Mouse (Mus musculus): ENCODE results near the gene Glis3. TPM values are rescaled to one million over a fixed set of nuclear protein-coding genes. Genes with fewer than 3 reads are reported as not detected.

Glis3 gene
- total and polyA plus RNA-seq, 3 experiments, result not detected

- H3K27me3 ChIP-seq (ENCODE audit: control insufficient read depth in 1 of 2, insufficient read depth in 2 of 2, low read length in 2 of 2), result no peaks in the 10 kb centered on the region
- H3K27ac ChIP-seq (ENCODE audit: control insufficient read depth, low read depth, low read length), result no peak overlapping the region
- H3K9me3 ChIP-seq (replicated peaks; ENCODE audit: insufficient read depth, low read length), result no peaks in the 10 kb centered on the region
- no peaks in the 10 kb centered on the region for H3K79me2 ChIP-seq (ENCODE audit: control insufficient read depth, insufficient read depth, low read length, poor library complexity)
- H3K9ac ChIP-seq (ENCODE audit: control insufficient read depth, low read depth, low read length, poor library complexity, severe bottlenecking), result no peak overlapping the region
- no peaks in the 10 kb centered on the region for H3K4me1 ChIP-seq (ENCODE audit: control insufficient read depth in 1 of 2, insufficient read depth in 2 of 2, low read length in 2 of 2)
- no peaks in the 10 kb centered on the region for H3K36me3 ChIP-seq (ENCODE audit: control insufficient read depth in 1 of 2, insufficient read depth in 2 of 2, low read length in 2 of 2)
- TF ChIP-seq E2F4 (IDR thresholded peaks at IDR 0.05; ENCODE audit: borderline replicate concordance, low read depth, low read length), result no peak
- TF ChIP-seq CTCF (IDR thresholded peaks at IDR 0.05 in 2 of 3, conservative IDR thresholded peaks at IDR 0.05 in 1 of 3; ENCODE audit: control insufficient read depth in 1 of 3, insufficient read depth in 1 of 3, low read depth in 2 of 3, low read length in 3 of 3, poor library complexity in 1 of 3, severe bottlenecking in 1 of 3), result no peak
- no peak for TF ChIP-seq ETS1 (IDR thresholded peaks at IDR 0.05; ENCODE audit: low read depth, low read length)
- no peak for TF ChIP-seq JUND (IDR thresholded peaks at IDR 0.05; ENCODE audit: low read depth, low read length)
- no peak for TF ChIP-seq ZKSCAN1 (IDR thresholded peaks at IDR 0.05; ENCODE audit: low read depth, low read length)
- no peak for TF ChIP-seq SIN3A (IDR thresholded peaks at IDR 0.05; ENCODE audit: low read length)
- no peak for TF ChIP-seq RAD21 (IDR thresholded peaks at IDR 0.05; ENCODE audit: low read depth, low read length)
- TF ChIP-seq RCOR1 (IDR thresholded peaks at IDR 0.05; ENCODE audit: low read depth, low read length), result no peak
- TF ChIP-seq MAX (IDR thresholded peaks at IDR 0.05; ENCODE audit: low read length), result no peak
- no peak for TF ChIP-seq NELFE (IDR thresholded peaks at IDR 0.05; ENCODE audit: low read depth, low read length)
- TF ChIP-seq SMC3 (IDR thresholded peaks at IDR 0.05; ENCODE audit: low read depth, low read length), result no peak
- TF ChIP-seq GABPA (IDR thresholded peaks at IDR 0.05; ENCODE audit: low read depth, low read length), result no peak
- no peak for TF ChIP-seq ZC3H11A (IDR thresholded peaks at IDR 0.05; ENCODE audit: low read depth, low read length)
- no peak for TF ChIP-seq ZMIZ1 (IDR thresholded peaks at IDR 0.05; ENCODE audit: low read depth, low read length)
- TF ChIP-seq TAL1 (IDR thresholded peaks at IDR 0.05; ENCODE audit: low read length), result no peak
- TF ChIP-seq MAZ (IDR thresholded peaks at IDR 0.05; ENCODE audit: low read depth, low read length), result no peak
- TF ChIP-seq GATA1 (IDR thresholded peaks at IDR 0.05; ENCODE audit: low read depth, low read length), result no peak
- no peak for TF ChIP-seq MYB (IDR thresholded peaks at IDR 0.05; ENCODE audit: low read depth, low read length)
- DNase-seq (ENCODE audit: low read depth, low spot score), result no peak
- H3K4me3 ChIP-seq (ENCODE audit: control insufficient read depth in 1 of 2, insufficient read depth in 1 of 2, low read depth in 2 of 2, low read length in 2 of 2), result no peak overlapping the region
Measured at GRCm38 (mm10) chr19:28287431-28287830, 392.4 kb downstream of the Glis3 start.

DNA sequence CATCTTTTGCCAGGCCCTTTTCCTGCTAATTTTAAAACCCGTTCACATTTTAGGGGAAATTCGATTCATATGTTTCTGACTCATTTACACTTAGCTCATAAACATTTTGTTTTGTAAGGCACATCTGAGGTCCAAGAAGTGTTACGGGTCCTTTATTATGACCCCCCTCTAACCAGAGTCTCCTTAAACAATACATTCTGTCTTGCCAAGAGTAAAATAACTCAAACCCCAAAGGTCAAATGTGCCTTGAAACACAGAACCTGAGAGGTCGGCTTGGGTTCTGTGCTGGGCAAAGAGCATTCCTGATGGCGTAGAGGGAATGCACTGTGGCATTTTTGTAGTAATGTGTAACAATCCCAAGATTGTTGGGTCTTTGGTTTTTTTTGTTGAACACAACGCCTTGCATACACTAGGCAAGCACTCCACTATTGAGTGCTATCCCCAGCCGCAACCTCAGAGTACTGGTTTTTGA is 395.7 kb downstream of the Glis3 start:
- no peaks in the 10 kb centered on the region for H3K27me3 ChIP-seq (ENCODE audit: control insufficient read depth in 1 of 2, insufficient read depth in 2 of 2, low read length in 2 of 2)
- H3K4me1 ChIP-seq (ENCODE audit: control insufficient read depth in 1 of 2, insufficient read depth in 2 of 2, low read length in 2 of 2), result no peaks in the 10 kb centered on the region
- H3K9me3 ChIP-seq (replicated peaks; ENCODE audit: insufficient read depth, low read length), result no peaks in the 10 kb centered on the region
- H3K36me3 ChIP-seq (ENCODE audit: control insufficient read depth in 1 of 2, insufficient read depth in 2 of 2, low read length in 2 of 2), result no peaks in the 10 kb centered on the region
- H3K79me2 ChIP-seq (ENCODE audit: control insufficient read depth, insufficient read depth, low read length, poor library complexity), result no peaks in the 10 kb centered on the region
- TF ChIP-seq SMC3 (IDR thresholded peaks at IDR 0.05; ENCODE audit: low read depth, low read length) (no peak), EP300 (IDR thresholded peaks at IDR 0.05; ENCODE audit: low read depth in 1 of 2, low read length in 2 of 2) (no peak), MYC (IDR thresholded peaks at IDR 0.05; ENCODE audit: low read depth, low read length) (no peak), ZKSCAN1 (IDR thresholded peaks at IDR 0.05; ENCODE audit: low read depth, low read length) (no peak), MAFK (IDR thresholded peaks at IDR 0.05; ENCODE audit: borderline replicate concordance, low read depth, low read length) (no peak), CHD1 (IDR thresholded peaks at IDR 0.05; ENCODE audit: low read depth, low read length) (no peak), USF2 (IDR thresholded peaks at IDR 0.05; ENCODE audit: borderline replicate concordance in 1 of 2, insufficient read depth in 1 of 2, low read depth in 1 of 2, low read length in 2 of 2) (no peak), BHLHE40 (IDR thresholded peaks at IDR 0.05; ENCODE audit: borderline replicate concordance, low read depth, low read length) (no peak), HCFC1 (IDR thresholded peaks at IDR 0.05; ENCODE audit: low read depth, low read length) (no peak), MXI1 (IDR thresholded peaks at IDR 0.05; ENCODE audit: low read depth, low read length) (no peak), CTCF (IDR thresholded peaks at IDR 0.05 in 2 of 3, conservative IDR thresholded peaks at IDR 0.05 in 1 of 3; ENCODE audit: control insufficient read depth in 1 of 3, insufficient read depth in 1 of 3, low read depth in 2 of 3, low read length in 3 of 3, poor library complexity in 1 of 3, severe bottlenecking in 1 of 3) (no peak)
- no peak overlapping the region for H3K9ac ChIP-seq (ENCODE audit: control insufficient read depth, low read depth, low read length, poor library complexity, severe bottlenecking)
- H3K27ac ChIP-seq (ENCODE audit: control insufficient read depth, low read depth, low read length), result no peak overlapping the region
- H3K4me3 ChIP-seq (ENCODE audit: control insufficient read depth in 1 of 2, insufficient read depth in 1 of 2, low read depth in 2 of 2, low read length in 2 of 2), result no peak overlapping the region
- no peak for DNase-seq (ENCODE audit: low read depth, low spot score)

Measured in MEL (cell line).